Mouse (Mus musculus) embryonic fibroblast, embryonic 13.5 days (primary cell): ENCODE measurements around the gene Gm18336.

Experiments used
- CTCF ChIP-seq: IDR thresholded peaks from 2 replicates; pipeline ENCODE4 v1.5.1; 2011; ENCODE audit warnings: mild to moderate bottlenecking, control low read depth, low read length, moderate library complexity, borderline replicate concordance; ENCODE audit not compliant: insufficient read depth
- POLR2A ChIP-seq: IDR thresholded peaks from 2 replicates; pipeline ENCODE4 v1.6.1; 2011; ENCODE audit warnings: low read depth, mild to moderate bottlenecking, control low read depth, low read length, moderate library complexity

DNA sequence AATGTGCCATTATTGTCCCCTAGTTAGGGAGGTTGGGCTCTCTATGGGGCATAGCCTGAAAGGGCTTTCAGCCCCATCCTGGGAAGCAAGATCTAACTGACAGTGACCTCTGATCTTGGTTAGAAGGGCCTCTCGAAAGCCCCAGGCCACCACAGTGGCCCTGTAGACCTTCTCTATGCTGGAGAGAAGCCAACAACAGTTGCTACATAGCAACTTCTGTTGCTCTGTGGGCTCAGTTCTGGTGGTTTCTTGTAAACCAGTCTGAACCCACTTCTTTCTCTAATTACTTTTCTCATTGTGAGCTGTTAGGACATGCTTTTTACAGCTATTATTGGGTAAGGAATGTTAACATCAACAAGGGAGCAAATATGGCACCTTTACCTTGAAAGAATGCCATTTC is 41.8 kb downstream of the Gm18336 start:
- TF ChIP-seq POLR2A (no peak), CTCF (no peak)
